Mouse (Mus musculus): Measurements from ENCODE around the gene Ankib1. TPM values are rescaled to one million over a fixed set of nuclear protein-coding genes. Genes with fewer than 3 reads are reported as not detected.

The Ankib1 gene
- polyA plus RNA-seq (2011; ENCODE audit: insufficient read depth, insufficient read length, low read depth, missing spikeins) = 17.9 and 21.1 TPM in 2 replicates

GRCm38 (mm10) chr5:3802433-3803291, at the start of gene Ankib1, which contains the start of gene Krit1:
Ankib1 (minus strand) TSS chr5:3802925.
Krit1 (plus strand) TSS chr5:3803184.
- Histone ChIP-seq H3K27me3 (ENCODE audit: control insufficient read depth, insufficient read depth, low read length, poor library complexity, severe bottlenecking) (no peaks in the 10 kb centered on the region), H3K27ac (ENCODE audit: insufficient read depth, low read length) (0 out of 2 replicates have a peak within 1 kb of the TSS, but pooled peaks have one; percentile 47), H3K4me1 (ENCODE audit: control insufficient read depth, insufficient read depth, low read length) (no peaks in the 10 kb centered on the region), H3K9ac (ENCODE audit: low read depth, poor library complexity, severe bottlenecking) (peak within 1 kb of the TSS; percentile 79), H3K9me3 (replicated peaks; ENCODE audit: control insufficient read depth, insufficient read depth, low read length, poor library complexity, severe bottlenecking) (no peaks in the 10 kb centered on the region), H3K4me3 (ENCODE audit: low read depth, low read length) (peak within 1 kb of the TSS; percentile 83), H3K36me3 (ENCODE audit: control insufficient read depth, insufficient read depth, low read length, poor library complexity, severe bottlenecking) (no peaks in the 10 kb centered on the region)
- TF ChIP-seq EP300 (IDR thresholded peaks at IDR 0.05; ENCODE audit: insufficient read depth, low read depth, low read length) (no peak), POLR2A (IDR thresholded peaks at IDR 0.05; ENCODE audit: insufficient read depth, low read length) (no peak), CTCF (IDR thresholded peaks at IDR 0.05; ENCODE audit: low read depth, low read length) (no peak)

DNA sequence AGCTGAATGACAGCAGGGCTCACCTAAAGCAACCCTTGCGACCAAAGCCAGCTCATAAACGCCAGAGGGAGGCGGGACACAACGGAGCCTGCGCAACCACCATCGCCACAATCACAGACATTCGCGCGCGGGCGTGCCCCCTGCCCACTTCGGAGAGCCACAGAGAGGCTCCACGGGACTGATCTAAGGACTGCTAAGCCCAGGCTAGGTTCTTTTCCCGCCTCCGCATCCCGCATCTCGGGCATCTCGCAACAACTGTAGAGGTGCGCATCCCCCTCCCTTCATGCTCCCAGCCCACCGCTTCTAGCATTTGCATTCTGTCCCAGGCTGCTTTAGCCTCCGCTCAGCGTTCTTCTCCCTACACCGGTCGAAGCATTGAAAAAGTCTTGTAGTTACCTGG, 42.3 kb upstream of the Ankib1 start, which contains the start of gene Lrrd1:
Gene Lrrd1, plus strand, starts transcription at position 148 of the 400 bp plus-strand sequence.
- H3K27me3 ChIP-seq (ENCODE audit: control insufficient read depth, insufficient read depth, low read length, poor library complexity, severe bottlenecking) = no peaks in the 10 kb centered on the region
- no peaks in the 10 kb centered on the region for H3K9me3 ChIP-seq (replicated peaks; ENCODE audit: control insufficient read depth, insufficient read depth, low read length, poor library complexity, severe bottlenecking)
- no peak for TF ChIP-seq POLR2A (IDR thresholded peaks at IDR 0.05; ENCODE audit: insufficient read depth, low read length)
- no peak for TF ChIP-seq CTCF (IDR thresholded peaks at IDR 0.05; ENCODE audit: low read depth, low read length)
- TF ChIP-seq EP300 (IDR thresholded peaks at IDR 0.05; ENCODE audit: insufficient read depth, low read depth, low read length) = no peak
- H3K27ac ChIP-seq (ENCODE audit: insufficient read depth, low read length) = no peak within 1 kb of the TSS
- H3K36me3 ChIP-seq (ENCODE audit: control insufficient read depth, insufficient read depth, low read length, poor library complexity, severe bottlenecking) = no peaks in the 10 kb centered on the region
- H3K4me3 ChIP-seq (ENCODE audit: low read depth, low read length) = peak within 1 kb of the TSS; percentile 72
- H3K4me1 ChIP-seq (ENCODE audit: control insufficient read depth, insufficient read depth, low read length) = no peaks in the 10 kb centered on the region
- peak within 1 kb of the TSS; percentile 8; the same call in 1 of the 2 replicates for H3K9ac ChIP-seq (ENCODE audit: low read depth, poor library complexity, severe bottlenecking)

- Histone ChIP-seq H3K4me3 (ENCODE audit: low read depth, low read length) (no peak overlapping the region), H3K9me3 (replicated peaks; ENCODE audit: control insufficient read depth, insufficient read depth, low read length, poor library complexity, severe bottlenecking) (peaks cover 11% of the 10 kb centered on the region), H3K4me1 (ENCODE audit: control insufficient read depth, insufficient read depth, low read length) (no peaks in the 10 kb centered on the region), H3K27me3 (ENCODE audit: control insufficient read depth, insufficient read depth, low read length, poor library complexity, severe bottlenecking) (no peaks in the 10 kb centered on the region), H3K36me3 (ENCODE audit: control insufficient read depth, insufficient read depth, low read length, poor library complexity, severe bottlenecking) (peaks cover 3% of the 10 kb centered on the region; the same call in 1 of the 2 replicates), H3K27ac (ENCODE audit: insufficient read depth, low read length) (no peak overlapping the region), H3K9ac (ENCODE audit: low read depth, poor library complexity, severe bottlenecking) (no peak overlapping the region)
- TF ChIP-seq CTCF (IDR thresholded peaks at IDR 0.05; ENCODE audit: low read depth, low read length) (no peak), POLR2A (IDR thresholded peaks at IDR 0.05; ENCODE audit: insufficient read depth, low read length) (no peak), EP300 (IDR thresholded peaks at IDR 0.05; ENCODE audit: insufficient read depth, low read depth, low read length) (no peak)
Measured at GRCm38 (mm10) chr5:3834107-3834506, 31.4 kb upstream of the Ankib1 start.

DNA sequence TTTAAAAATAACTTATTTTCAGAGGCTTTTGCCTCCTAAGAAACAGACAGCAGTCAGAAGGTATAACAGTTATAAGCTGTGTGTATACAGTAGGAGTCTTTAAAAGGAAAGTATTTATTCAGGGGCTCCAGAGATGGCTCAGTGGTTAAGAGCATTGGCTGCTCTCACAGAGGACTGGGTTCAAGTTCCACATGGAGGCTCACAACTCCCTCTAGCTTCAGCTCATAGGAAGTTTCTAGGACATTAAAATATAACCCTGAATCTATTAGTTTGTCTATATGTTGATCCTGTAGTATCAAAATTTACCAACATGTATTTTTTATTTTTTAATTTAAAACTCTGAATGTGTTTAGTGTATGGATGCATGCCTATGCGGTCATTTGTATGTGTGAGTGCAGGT, 5.7 kb upstream of the Ankib1 start:
- Histone ChIP-seq H3K4me3 (ENCODE audit: low read depth, low read length) (no peak overlapping the region), H3K4me1 (ENCODE audit: control insufficient read depth, insufficient read depth, low read length) (no peaks in the 10 kb centered on the region), H3K27ac (ENCODE audit: insufficient read depth, low read length) (no peak overlapping the region), H3K36me3 (ENCODE audit: control insufficient read depth, insufficient read depth, low read length, poor library complexity, severe bottlenecking) (peaks cover 5% of the 10 kb centered on the region; the same call in 1 of the 2 replicates), H3K27me3 (ENCODE audit: control insufficient read depth, insufficient read depth, low read length, poor library complexity, severe bottlenecking) (no peaks in the 10 kb centered on the region), H3K9ac (ENCODE audit: low read depth, poor library complexity, severe bottlenecking) (no peak overlapping the region), H3K9me3 (replicated peaks; ENCODE audit: control insufficient read depth, insufficient read depth, low read length, poor library complexity, severe bottlenecking) (no peaks in the 10 kb centered on the region)
- TF ChIP-seq CTCF (IDR thresholded peaks at IDR 0.05; ENCODE audit: low read depth, low read length) (no peak), EP300 (IDR thresholded peaks at IDR 0.05; ENCODE audit: insufficient read depth, low read depth, low read length) (no peak), POLR2A (IDR thresholded peaks at IDR 0.05; ENCODE audit: insufficient read depth, low read length) (no peak)

- TF ChIP-seq EP300 (IDR thresholded peaks at IDR 0.05; ENCODE audit: insufficient read depth, low read depth, low read length) (no peak), CTCF (IDR thresholded peaks at IDR 0.05; ENCODE audit: low read depth, low read length) (no peak), POLR2A (IDR thresholded peaks at IDR 0.05; ENCODE audit: insufficient read depth, low read length) (no peak)
- peak overlapping the region; percentile 79 for H3K9ac ChIP-seq (ENCODE audit: low read depth, poor library complexity, severe bottlenecking)
- peak overlapping the region; percentile 83 for H3K4me3 ChIP-seq (ENCODE audit: low read depth, low read length)
- H3K27ac ChIP-seq (ENCODE audit: insufficient read depth, low read length) = 0 out of 2 replicates have a peak overlapping the region, but pooled peaks have one; percentile 47
- H3K4me1 ChIP-seq (ENCODE audit: control insufficient read depth, insufficient read depth, low read length) = no peaks in the 10 kb centered on the region
- H3K9me3 ChIP-seq (replicated peaks; ENCODE audit: control insufficient read depth, insufficient read depth, low read length, poor library complexity, severe bottlenecking) = no peaks in the 10 kb centered on the region
- no peaks in the 10 kb centered on the region for H3K27me3 ChIP-seq (ENCODE audit: control insufficient read depth, insufficient read depth, low read length, poor library complexity, severe bottlenecking)
- H3K36me3 ChIP-seq (ENCODE audit: control insufficient read depth, insufficient read depth, low read length, poor library complexity, severe bottlenecking) = no peaks in the 10 kb centered on the region
Measured at GRCm38 (mm10) chr5:3803292-3804165, 804 bp upstream of the Ankib1 start.
